Mouse (Mus musculus): ENCODE measurements around the gene Ctnnd2. TPM values are rescaled to one million over a fixed set of nuclear protein-coding genes. Genes with fewer than 3 reads are reported as not detected.

The Ctnnd2 gene
- total and polyA plus RNA-seq, 3 experiments, result 0.10 to 0.35 (median 0.16) TPM

- intact Hi-C loops (cut with DNase I), result no loop called here
Observed at GRCm38 (mm10) chr15:30458671-30459070, 286.3 kb downstream of the Ctnnd2 start.

GRCm38 (mm10) chr15:30460341-30461125, 288.1 kb downstream of the Ctnnd2 start:
- 61% methylated on average over 9 of the region's 9 CpGs for WGBS
- intact Hi-C loops (cut with DNase I), result no loop called here
- no peak for DNase-seq
- Histone ChIP-seq H3K27ac (no peak overlapping the region), H3K79me2 (replicated peaks; ENCODE audit: control insufficient read depth, insufficient read depth, low read length) (no peaks in the 10 kb centered on the region), H3K9ac (ENCODE audit: low read depth, low read length) (no peak overlapping the region), H3K36me3 (ENCODE audit: control insufficient read depth, insufficient read depth, low read length) (no peaks in the 10 kb centered on the region), H3K4me1 (ENCODE audit: control insufficient read depth, insufficient read depth, low read length) (no peaks in the 10 kb centered on the region), H3K27me3 (ENCODE audit: control insufficient read depth, insufficient read depth, low read length) (no peaks in the 10 kb centered on the region), H3K4me3 (no peak overlapping the region)
- no peak for TF ChIP-seq POLR2A (IDR thresholded peaks at IDR 0.05; ENCODE audit: insufficient read depth, low read depth, low read length)
- TF ChIP-seq CTCF (IDR thresholded peaks at IDR 0.05), result no peak
- no peak for TF ChIP-seq EP300 (IDR thresholded peaks at IDR 0.05; ENCODE audit: insufficient read depth, low read depth, low read length)

More at GRCm38 (mm10) chr15:30458671-30459070, 286.3 kb downstream of the Ctnnd2 start:
- WGBS, result 53% methylated on average over 5 of the region's 5 CpGs
- Histone ChIP-seq H3K4me1 (ENCODE audit: control insufficient read depth, insufficient read depth, low read length) (no peaks in the 10 kb centered on the region), H3K27ac (no peak overlapping the region), H3K9ac (ENCODE audit: low read depth, low read length) (no peak overlapping the region), H3K27me3 (ENCODE audit: control insufficient read depth, insufficient read depth, low read length) (no peaks in the 10 kb centered on the region), H3K36me3 (ENCODE audit: control insufficient read depth, insufficient read depth, low read length) (no peaks in the 10 kb centered on the region), H3K79me2 (replicated peaks; ENCODE audit: control insufficient read depth, insufficient read depth, low read length) (no peaks in the 10 kb centered on the region), H3K4me3 (no peak overlapping the region)
- no peak for DNase-seq
- no peak for TF ChIP-seq CTCF (IDR thresholded peaks at IDR 0.05)
- TF ChIP-seq POLR2A (IDR thresholded peaks at IDR 0.05; ENCODE audit: insufficient read depth, low read depth, low read length), result no peak
- no peak for TF ChIP-seq EP300 (IDR thresholded peaks at IDR 0.05; ENCODE audit: insufficient read depth, low read depth, low read length)

- no peak overlapping the region for H3K27ac ChIP-seq
- DNase-seq, result no peak
- H3K79me2 ChIP-seq (replicated peaks; ENCODE audit: control insufficient read depth, insufficient read depth, low read length), result no peaks in the 10 kb centered on the region
- TF ChIP-seq EP300 (IDR thresholded peaks at IDR 0.05; ENCODE audit: insufficient read depth, low read depth, low read length) (no peak), CTCF (IDR thresholded peaks at IDR 0.05) (no peak), POLR2A (IDR thresholded peaks at IDR 0.05; ENCODE audit: insufficient read depth, low read depth, low read length) (no peak)
- H3K4me3 ChIP-seq, result no peak overlapping the region
- 74% methylated on average over 2 of the region's 2 CpGs for WGBS
- no peak overlapping the region for H3K9ac ChIP-seq (ENCODE audit: low read depth, low read length)
- H3K36me3 ChIP-seq (ENCODE audit: control insufficient read depth, insufficient read depth, low read length), result no peaks in the 10 kb centered on the region
- no peaks in the 10 kb centered on the region for H3K4me1 ChIP-seq (ENCODE audit: control insufficient read depth, insufficient read depth, low read length)
- intact Hi-C loops (cut with DNase I), result no loop called here
- no peaks in the 10 kb centered on the region for H3K27me3 ChIP-seq (ENCODE audit: control insufficient read depth, insufficient read depth, low read length)
Observed at GRCm38 (mm10) chr15:30462804-30463423, 290.5 kb downstream of the Ctnnd2 start.

GRCm38 (mm10) chr15:30463471-30464047, 291.2 kb downstream of the Ctnnd2 start:
- no peak for DNase-seq
- no peaks in the 10 kb centered on the region for H3K27me3 ChIP-seq (ENCODE audit: control insufficient read depth, insufficient read depth, low read length)
- no peak for TF ChIP-seq CTCF (IDR thresholded peaks at IDR 0.05)
- no peak for TF ChIP-seq POLR2A (IDR thresholded peaks at IDR 0.05; ENCODE audit: insufficient read depth, low read depth, low read length)
- TF ChIP-seq EP300 (IDR thresholded peaks at IDR 0.05; ENCODE audit: insufficient read depth, low read depth, low read length), result no peak
- no peaks in the 10 kb centered on the region for H3K79me2 ChIP-seq (replicated peaks; ENCODE audit: control insufficient read depth, insufficient read depth, low read length)
- H3K4me1 ChIP-seq (ENCODE audit: control insufficient read depth, insufficient read depth, low read length), result no peaks in the 10 kb centered on the region
- no peak overlapping the region for H3K4me3 ChIP-seq
- H3K27ac ChIP-seq, result no peak overlapping the region
- H3K36me3 ChIP-seq (ENCODE audit: control insufficient read depth, insufficient read depth, low read length), result no peaks in the 10 kb centered on the region
- 51% methylated on average over 5 of the region's 5 CpGs for WGBS
- intact Hi-C loops (cut with DNase I), result no loop called here
- no peak overlapping the region for H3K9ac ChIP-seq (ENCODE audit: low read depth, low read length)

- no peaks in the 10 kb centered on the region for H3K4me1 ChIP-seq (ENCODE audit: control insufficient read depth, insufficient read depth, low read length)
- no peak overlapping the region for H3K4me3 ChIP-seq
- no peaks in the 10 kb centered on the region for H3K79me2 ChIP-seq (replicated peaks; ENCODE audit: control insufficient read depth, insufficient read depth, low read length)
- intact Hi-C loops (cut with DNase I), result no loop called here
- no peak for DNase-seq
- WGBS, result 76% methylated on average over 13 of the region's 13 CpGs
- no peak overlapping the region for H3K27ac ChIP-seq
- no peaks in the 10 kb centered on the region for H3K27me3 ChIP-seq (ENCODE audit: control insufficient read depth, insufficient read depth, low read length)
- TF ChIP-seq CTCF (IDR thresholded peaks at IDR 0.05), result no peak
- no peak for TF ChIP-seq EP300 (IDR thresholded peaks at IDR 0.05; ENCODE audit: insufficient read depth, low read depth, low read length)
- TF ChIP-seq POLR2A (IDR thresholded peaks at IDR 0.05; ENCODE audit: insufficient read depth, low read depth, low read length), result no peak
- no peaks in the 10 kb centered on the region for H3K36me3 ChIP-seq (ENCODE audit: control insufficient read depth, insufficient read depth, low read length)
- no peak overlapping the region for H3K9ac ChIP-seq (ENCODE audit: low read depth, low read length)
Observed at GRCm38 (mm10) chr15:30466950-30467543, 294.7 kb downstream of the Ctnnd2 start.
